Mouse (Mus musculus): ENCODE measurements at regions not wholly inside any gene's neighbourhood (a gene's known extent, or its start where the extent isn't known, plus 50 kb on each side); places are given as distances from the start of the nearest gene placed in this dataset.

- TF ChIP-seq EP300 (IDR thresholded peaks at IDR 0.05) (no peak), CTCF (IDR thresholded peaks at IDR 0.05) (no peak)
- ATAC-seq (no peak), DNase-seq (ENCODE audit: low spot score) (no peak)
- H3K27me3 ChIP-seq (replicated peaks; ENCODE audit: insufficient read depth, low read length), result no peaks in the 10 kb centered on the region
- no peaks in the 10 kb centered on the region for H3K36me3 ChIP-seq (ENCODE audit: insufficient read depth, low read length)
- 63% methylated on average over 8 of the region's 8 CpGs for WGBS
- H3K27ac ChIP-seq (ENCODE audit: low read length), result no peak overlapping the region
- H3K4me3 ChIP-seq (ENCODE audit: low read depth, low read length), result no peak overlapping the region
- no peaks in the 10 kb centered on the region for H3K9me3 ChIP-seq (ENCODE audit: low read length)
- no peak overlapping the region for H3K9ac ChIP-seq (replicated peaks; ENCODE audit: low read depth)
- no peaks in the 10 kb centered on the region for H3K4me1 ChIP-seq (ENCODE audit: insufficient read depth, low read depth, low read length)
- H3K4me2 ChIP-seq (replicated peaks; ENCODE audit: low read depth, low read length), result no peak overlapping the region
Measured at GRCm38 (mm10) chr5:116960041-116960440, 155.9 kb downstream of the Suds3 start.

GRCm38 (mm10) chr5:116958141-116958540 is 157.8 kb downstream of the Suds3 start:
- Histone ChIP-seq H3K27ac (ENCODE audit: low read length) (no peak overlapping the region), H3K36me3 (ENCODE audit: insufficient read depth, low read length) (no peaks in the 10 kb centered on the region), H3K4me3 (ENCODE audit: low read depth, low read length) (no peak overlapping the region), H3K9me3 (ENCODE audit: low read length) (no peaks in the 10 kb centered on the region), H3K9ac (replicated peaks; ENCODE audit: low read depth) (no peak overlapping the region), H3K4me2 (replicated peaks; ENCODE audit: low read depth, low read length) (no peak overlapping the region), H3K4me1 (ENCODE audit: insufficient read depth, low read depth, low read length) (no peaks in the 10 kb centered on the region), H3K27me3 (replicated peaks; ENCODE audit: insufficient read depth, low read length) (no peaks in the 10 kb centered on the region)
- 69% methylated on average over 5 of the region's 5 CpGs for WGBS
- TF ChIP-seq CTCF (IDR thresholded peaks at IDR 0.05) (no peak), EP300 (IDR thresholded peaks at IDR 0.05) (no peak)
- no peak for DNase-seq (ENCODE audit: low spot score)
- ATAC-seq, result no peak

DNA sequence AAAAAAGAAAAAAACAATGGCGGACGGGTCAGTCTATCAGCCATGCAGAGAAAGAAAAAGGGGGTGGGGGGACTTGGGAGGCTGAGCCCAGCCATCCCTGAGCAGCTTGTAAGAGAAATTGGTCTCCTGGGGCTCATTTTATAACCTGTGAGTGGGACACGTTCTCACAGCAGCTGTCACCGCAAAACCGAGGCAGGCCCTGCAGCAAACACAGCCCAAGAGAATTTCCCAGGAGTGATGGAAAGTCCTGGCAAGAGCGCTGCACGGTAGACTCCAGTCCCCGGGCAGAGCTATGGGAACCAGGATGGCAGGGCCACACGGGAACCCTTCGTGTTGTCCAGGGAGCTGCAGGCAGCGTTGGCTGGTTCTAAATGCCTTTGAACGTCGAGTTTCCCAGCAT is 159.3 kb downstream of the Suds3 start:
- H3K4me2 ChIP-seq (replicated peaks; ENCODE audit: low read depth, low read length), result no peak overlapping the region
- TF ChIP-seq CTCF (IDR thresholded peaks at IDR 0.05) (no peak), EP300 (IDR thresholded peaks at IDR 0.05) (no peak)
- ATAC-seq, result no peak
- no peak overlapping the region for H3K27ac ChIP-seq (ENCODE audit: low read length)
- no peaks in the 10 kb centered on the region for H3K4me1 ChIP-seq (ENCODE audit: insufficient read depth, low read depth, low read length)
- no peaks in the 10 kb centered on the region for H3K9me3 ChIP-seq (ENCODE audit: low read length)
- H3K36me3 ChIP-seq (ENCODE audit: insufficient read depth, low read length), result no peaks in the 10 kb centered on the region
- no peak overlapping the region for H3K4me3 ChIP-seq (ENCODE audit: low read depth, low read length)
- H3K27me3 ChIP-seq (replicated peaks; ENCODE audit: insufficient read depth, low read length), result no peaks in the 10 kb centered on the region
- H3K9ac ChIP-seq (replicated peaks; ENCODE audit: low read depth), result no peak overlapping the region
- 72% methylated on average over 13 of the region's 13 CpGs for WGBS
- no peak for DNase-seq (ENCODE audit: low spot score)

- Histone ChIP-seq H3K9ac (replicated peaks; ENCODE audit: low read depth) (no peak overlapping the region), H3K27me3 (replicated peaks; ENCODE audit: insufficient read depth, low read length) (no peaks in the 10 kb centered on the region), H3K4me3 (ENCODE audit: low read depth, low read length) (no peak overlapping the region), H3K4me2 (replicated peaks; ENCODE audit: low read depth, low read length) (no peak overlapping the region), H3K4me1 (ENCODE audit: insufficient read depth, low read depth, low read length) (no peaks in the 10 kb centered on the region), H3K36me3 (ENCODE audit: insufficient read depth, low read length) (no peaks in the 10 kb centered on the region), H3K27ac (ENCODE audit: low read length) (no peak overlapping the region), H3K9me3 (ENCODE audit: low read length) (no peaks in the 10 kb centered on the region)
- WGBS, result 4% methylated on average over 4 of the region's 4 CpGs
- TF ChIP-seq EP300 (IDR thresholded peaks at IDR 0.05), result no peak
- TF ChIP-seq CTCF (IDR thresholded peaks at IDR 0.05), result no peak
- no peak for DNase-seq (ENCODE audit: low spot score)
- ATAC-seq, result no peak
Measured at GRCm38 (mm10) chr5:116950280-116950881, 165.5 kb downstream of the Suds3 start.

GRCm38 (mm10) chr5:116934585-116934984 is 181.3 kb downstream of the Suds3 start:
- Histone ChIP-seq H3K9me3 (ENCODE audit: low read length) (no peaks in the 10 kb centered on the region), H3K27me3 (replicated peaks; ENCODE audit: insufficient read depth, low read length) (no peaks in the 10 kb centered on the region), H3K4me3 (ENCODE audit: low read depth, low read length) (no peak overlapping the region), H3K27ac (ENCODE audit: low read length) (no peak overlapping the region), H3K4me2 (replicated peaks; ENCODE audit: low read depth, low read length) (no peak overlapping the region), H3K36me3 (ENCODE audit: insufficient read depth, low read length) (no peaks in the 10 kb centered on the region), H3K4me1 (ENCODE audit: insufficient read depth, low read depth, low read length) (no peaks in the 10 kb centered on the region), H3K9ac (replicated peaks; ENCODE audit: low read depth) (no peak overlapping the region)
- ATAC-seq (no peak), DNase-seq (ENCODE audit: low spot score) (no peak)
- no peak for TF ChIP-seq CTCF (IDR thresholded peaks at IDR 0.05)
- TF ChIP-seq EP300 (IDR thresholded peaks at IDR 0.05), result no peak
- 66% methylated on average over 5 of the region's 5 CpGs for WGBS

GRCm38 (mm10) chr5:116934151-116934550 is 181.8 kb downstream of the Suds3 start:
- TF ChIP-seq CTCF (IDR thresholded peaks at IDR 0.05) (no peak), EP300 (IDR thresholded peaks at IDR 0.05) (no peak)
- ATAC-seq, result no peak
- Histone ChIP-seq H3K9me3 (ENCODE audit: low read length) (no peaks in the 10 kb centered on the region), H3K4me1 (ENCODE audit: insufficient read depth, low read depth, low read length) (no peaks in the 10 kb centered on the region), H3K27ac (ENCODE audit: low read length) (no peak overlapping the region), H3K4me2 (replicated peaks; ENCODE audit: low read depth, low read length) (no peak overlapping the region), H3K9ac (replicated peaks; ENCODE audit: low read depth) (no peak overlapping the region), H3K27me3 (replicated peaks; ENCODE audit: insufficient read depth, low read length) (no peaks in the 10 kb centered on the region), H3K36me3 (ENCODE audit: insufficient read depth, low read length) (no peaks in the 10 kb centered on the region), H3K4me3 (ENCODE audit: low read depth, low read length) (no peak overlapping the region)
- WGBS, result 35% methylated on average over 2 of the region's 3 CpGs
- DNase-seq (ENCODE audit: low spot score), result no peak

DNA sequence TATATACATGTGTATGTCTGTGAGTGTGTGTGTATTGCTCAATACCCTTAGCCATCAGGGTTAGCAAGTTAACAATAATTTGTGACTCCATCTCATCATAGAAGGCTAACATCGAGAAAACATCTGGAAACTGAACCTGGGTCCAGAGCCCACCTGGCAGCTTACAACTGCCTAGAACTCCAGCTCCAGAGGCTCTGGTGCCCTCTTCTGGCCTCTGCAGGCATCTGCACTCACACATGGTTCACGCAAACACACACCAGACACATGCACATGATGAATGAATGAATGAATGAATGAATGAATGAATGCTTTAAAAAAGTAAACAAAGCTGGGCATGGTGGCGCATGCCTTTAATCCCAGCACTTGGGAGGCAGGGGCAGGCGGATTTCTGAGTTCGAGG is 182.8 kb downstream of the Suds3 start:
- H3K4me3 ChIP-seq (ENCODE audit: low read depth, low read length), result no peak overlapping the region
- ATAC-seq (no peak), DNase-seq (ENCODE audit: low spot score) (no peak)
- H3K9ac ChIP-seq (replicated peaks; ENCODE audit: low read depth), result no peak overlapping the region
- 86% methylated on average over 5 of the region's 5 CpGs for WGBS
- H3K27ac ChIP-seq (ENCODE audit: low read length), result no peak overlapping the region
- no peaks in the 10 kb centered on the region for H3K9me3 ChIP-seq (ENCODE audit: low read length)
- H3K4me2 ChIP-seq (replicated peaks; ENCODE audit: low read depth, low read length), result no peak overlapping the region
- no peaks in the 10 kb centered on the region for H3K4me1 ChIP-seq (ENCODE audit: insufficient read depth, low read depth, low read length)
- H3K36me3 ChIP-seq (ENCODE audit: insufficient read depth, low read length), result no peaks in the 10 kb centered on the region
- no peak for TF ChIP-seq EP300 (IDR thresholded peaks at IDR 0.05)
- no peak for TF ChIP-seq CTCF (IDR thresholded peaks at IDR 0.05)
- no peaks in the 10 kb centered on the region for H3K27me3 ChIP-seq (replicated peaks; ENCODE audit: insufficient read depth, low read length)

Data from lung, postnatal 0 days (tissue).